ENCODE assay signal across 10 mouse cellular contexts in the genomic region with DNA sequence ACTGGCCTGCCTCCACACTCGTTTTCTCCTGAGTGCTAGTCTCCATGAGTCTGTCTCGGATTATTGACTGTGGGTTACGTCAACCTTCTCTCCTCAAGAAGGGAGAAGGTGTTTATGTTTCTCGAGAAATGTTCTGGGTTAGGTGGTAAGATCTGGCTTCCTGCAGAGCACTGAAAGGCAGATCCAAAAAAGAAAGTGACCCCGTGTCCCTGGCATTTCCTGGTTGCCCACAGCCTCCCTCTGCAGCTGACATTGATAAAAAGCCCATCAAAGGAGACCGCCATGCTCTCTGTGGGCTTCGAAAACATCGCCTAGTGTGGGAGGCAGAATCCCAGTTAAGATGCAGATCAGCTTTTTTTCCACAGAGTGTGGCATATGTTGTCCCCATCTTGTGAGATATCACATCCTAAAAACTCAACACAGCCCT. TPM values are rescaled to one million over a fixed set of nuclear protein-coding genes. Genes with fewer than 3 reads are reported as not detected.
DNase-seq lines count a peak whose midpoint lies in the region; ATAC-seq lines count a peak whose summit lies in the region.
"Had no signal": no experiment of that assay in that cellular context is flagged by ENCODE, and none has a peak within 500 bp of the region (broad histone marks: within the 10 kb centered on the region; RNA-seq: fewer than 3 reads in every experiment).

No protein-coding gene starts in this region.

- no peak overlapping the region for H3K27ac ChIP-seq in hindbrain, embryonic 11.5 days (ENCODE audit: low read depth, low read length)
- no peak overlapping the region for H3K27ac ChIP-seq in hindbrain, embryonic 14.5 days
- H3K27ac ChIP-seq in limb, embryonic 10.5 days, result peak overlapping the region; percentile 48; the same call in 1 of the 2 replicates
- H3K27ac ChIP-seq: hindbrain, embryonic 15.5 days had no signal

- no peak for ATAC-seq in hindbrain, embryonic 11.5 days (ENCODE audit: low FRiP score)
- ATAC-seq in hindbrain, embryonic 14.5 days (ENCODE audit: low FRiP score), result no peak
- ATAC-seq in erythroid progenitor cell, adult 5-6 weeks (replicated peaks; ENCODE audit: low FRiP score, poor library complexity, severe bottlenecking), result no peak

- no peaks in the 10 kb centered on the region; the same call in 1 of the 2 replicates for H3K4me1 ChIP-seq in hindbrain, embryonic 11.5 days (replicated peaks; ENCODE audit: control insufficient read depth, insufficient read depth, low read length)
- peaks cover 8% of the 10 kb centered on the region; the same call in 1 of the 2 replicates for H3K4me1 ChIP-seq in hindbrain, embryonic 14.5 days (replicated peaks; ENCODE audit: control insufficient read depth, insufficient read depth, low read length)
- H3K4me1 ChIP-seq in limb, embryonic 10.5 days, result peaks cover 47% of the 10 kb centered on the region

- WGBS in hindbrain, embryonic 11.5 days, result 45% methylated on average over 8 of the region's 8 CpGs
- WGBS in hindbrain, embryonic 14.5 days, result 60% methylated on average over 8 of the region's 8 CpGs
- WGBS in limb, embryonic 10.5 days, result 11% methylated on average over 8 of the region's 8 CpGs

- no peaks in the 10 kb centered on the region for H3K27me3 ChIP-seq in hindbrain, embryonic 11.5 days (ENCODE audit: control insufficient read depth, insufficient read depth, low read length)
- H3K27me3 ChIP-seq in hindbrain, embryonic 14.5 days (ENCODE audit: control insufficient read depth, insufficient read depth, low read length), result no peaks in the 10 kb centered on the region
- H3K27me3 ChIP-seq in limb, embryonic 10.5 days (ENCODE audit: low read depth, poor library complexity, severe bottlenecking), result no peaks in the 10 kb centered on the region
- H3K27me3 ChIP-seq: hindbrain, embryonic 15.5 days had no signal

- no peak overlapping the region for H3K4me2 ChIP-seq in hindbrain, embryonic 11.5 days (replicated peaks; ENCODE audit: low read depth, low read length)
- H3K4me2 ChIP-seq in hindbrain, embryonic 14.5 days (replicated peaks), result no peak overlapping the region
- H3K4me2 ChIP-seq: hindbrain, embryonic 15.5 days had no signal

- no peaks in the 10 kb centered on the region for H3K9me3 ChIP-seq in hindbrain, embryonic 11.5 days (ENCODE audit: control insufficient read depth, low read length)
- H3K9me3 ChIP-seq in hindbrain, embryonic 14.5 days (ENCODE audit: control insufficient read depth, low read length), result no peaks in the 10 kb centered on the region
- H3K9me3 ChIP-seq in limb, embryonic 10.5 days (replicated peaks), result no peaks in the 10 kb centered on the region
- H3K9me3 ChIP-seq: hindbrain, embryonic 15.5 days had no signal

- no peaks in the 10 kb centered on the region for H3K36me3 ChIP-seq in hindbrain, embryonic 11.5 days (ENCODE audit: control insufficient read depth, insufficient read depth, low read length)
- no peaks in the 10 kb centered on the region for H3K36me3 ChIP-seq in hindbrain, embryonic 14.5 days (replicated peaks; ENCODE audit: control insufficient read depth, insufficient read depth)
- H3K36me3 ChIP-seq in limb, embryonic 10.5 days, result no peaks in the 10 kb centered on the region
- H3K36me3 ChIP-seq: hindbrain, embryonic 15.5 days had no signal

- no peak overlapping the region for H3K9ac ChIP-seq in hindbrain, embryonic 11.5 days (ENCODE audit: low read depth, low read length)
- no peak overlapping the region for H3K9ac ChIP-seq in hindbrain, embryonic 14.5 days
- H3K9ac ChIP-seq: hindbrain, embryonic 15.5 days had no signal

- DNase-seq in hindbrain, embryonic 11.5 days (ENCODE audit: low spot score), result peak; percentile 40
- no peak for DNase-seq in hindbrain, embryonic 14.5 days (ENCODE audit: low spot score)
- DNase-seq in MN1 (ENCODE audit: low spot score), result peak; percentile 24
- peak; percentile 78 for DNase-seq in embryo, embryonic 11 days
- peak; percentile 73 for DNase-seq in limb, embryonic 10.5 days (ENCODE audit: low spot score)
- DNase-seq in spleen, adult 18-20 months, result no peak
- DNase-seq: cerebellum, adult 2 months; lung, adult 18-20 months had no signal

- no peak overlapping the region for H3K4me3 ChIP-seq in hindbrain, embryonic 11.5 days (ENCODE audit: low read depth, low read length)
- H3K4me3 ChIP-seq in hindbrain, embryonic 14.5 days (replicated peaks; ENCODE audit: low read length), result no peak overlapping the region
- H3K4me3 ChIP-seq in limb, embryonic 10.5 days, result peak overlapping the region; percentile 18; the same call in 1 of the 2 replicates
- H3K4me3 ChIP-seq: hindbrain, embryonic 15.5 days had no signal

RNA-seq across cellular contexts. Expression of a gene that starts 48.0 kb away (rescaled TPM):
- 4.7 and 5.4 TPM in 2 replicates for polyA plus RNA-seq in hindbrain, embryonic 11.5 days (2014; fragmentation: Nextera tagmentation; extraction: Ambion mirVana)
- 0.82 and 0.98 TPM in 2 replicates for polyA plus RNA-seq in hindbrain, embryonic 14.5 days (2014; fragmentation: Nextera tagmentation; extraction: Ambion mirVana)
- 5.5 and 11.4 TPM in 2 replicates for polyA plus RNA-seq in limb, embryonic 10.5 days (2016; fragmentation: Nextera tagmentation; extraction: Ambion mirVana)
- not detected in 2 replicates for total RNA-seq in erythroid progenitor cell, adult 5-6 weeks (2015; ENCODE audit: low replicate concordance)
- not detected in 2 replicates for total RNA-seq in erythroid progenitor cell, adult 5-6 weeks (2017; ENCODE audit: low replicate concordance)

Comparison
In these comparisons a context has a peak if more than half of its experiments do, and no peak if none do; other contexts are left out.
1. DNase-seq: peak in hindbrain, embryonic 11.5 days (single experiment), MN1 (single experiment), embryo, embryonic 11 days (single experiment) and limb, embryonic 10.5 days (single experiment); none in hindbrain, embryonic 14.5 days (single experiment) and spleen, adult 18-20 months (0 of 2).